Comparison of ENCODE assay signal across 8 mouse cellular contexts in the genomic region with DNA sequence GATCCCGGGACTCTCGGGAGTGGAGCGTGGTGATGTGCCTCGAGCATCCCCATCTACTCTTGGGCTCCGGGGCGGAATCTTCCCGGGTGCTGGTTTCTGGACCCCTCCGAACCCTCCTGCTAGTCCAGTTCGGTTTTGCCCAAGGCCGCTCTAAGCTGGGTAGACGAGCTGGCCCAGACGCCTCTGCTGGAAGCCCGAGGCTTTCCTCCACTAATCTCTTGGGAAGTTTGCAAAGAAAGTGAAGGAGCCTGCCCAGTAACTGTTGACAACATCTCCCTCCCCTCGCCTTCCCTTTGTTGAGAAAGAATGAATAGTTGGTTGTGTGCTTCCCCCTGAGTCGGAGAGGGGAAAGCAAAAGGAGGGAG.
DNase-seq lines count a peak whose midpoint lies in the region; ATAC-seq and TF ChIP-seq lines count a peak whose summit lies in the region.

No protein-coding gene starts in this region.

- H3K27ac ChIP-seq in bone marrow, adult 2 months (ENCODE audit: control insufficient read depth, insufficient read depth, low read depth, low read length, poor library complexity) = peak overlapping the region; percentile 38; the same call in 1 of the 2 replicates
- H3K27ac ChIP-seq in forebrain, embryonic 14.5 days (ENCODE audit: low read depth, low read length) = peak overlapping the region; percentile 52; the same call in 1 of the 2 replicates
- H3K27ac ChIP-seq in hindbrain, embryonic 11.5 days (ENCODE audit: low read depth, low read length) = peak overlapping the region; percentile 61
- H3K27ac ChIP-seq in midbrain, embryonic 11.5 days (ENCODE audit: low read depth, low read length) = peak overlapping the region; percentile 76
- H3K27ac ChIP-seq in testis, adult 2 months (ENCODE audit: control insufficient read depth, insufficient read depth, low read depth, low read length) = peak overlapping the region; percentile 14; the same call in 1 of the 2 replicates

- no peaks in the 10 kb centered on the region for H3K9me3 ChIP-seq in forebrain, embryonic 14.5 days (replicated peaks; ENCODE audit: control insufficient read depth, low read length)
- H3K9me3 ChIP-seq in hindbrain, embryonic 11.5 days (ENCODE audit: control insufficient read depth, low read length) = no peaks in the 10 kb centered on the region
- H3K9me3 ChIP-seq in midbrain, embryonic 11.5 days (ENCODE audit: control insufficient read depth, low read length) = no peaks in the 10 kb centered on the region

- peak; percentile 31; the same call in 1 of the 2 replicates for ATAC-seq in frontal cortex, adult (ENCODE audit: low TSS enrichment)
- ATAC-seq in forebrain, embryonic 14.5 days = peak; percentile 73
- ATAC-seq in hindbrain, embryonic 11.5 days (ENCODE audit: low FRiP score) = peak; percentile 76
- ATAC-seq in midbrain, embryonic 11.5 days (ENCODE audit: low FRiP score) = peak; percentile 77

- 0 out of 2 replicates have a peak, but pooled peaks cover 3% of the 10 kb centered on the region for H3K27me3 ChIP-seq in forebrain, embryonic 14.5 days (replicated peaks; ENCODE audit: control insufficient read depth, insufficient read depth, low read length)
- H3K27me3 ChIP-seq in hindbrain, embryonic 11.5 days (ENCODE audit: control insufficient read depth, insufficient read depth, low read length) = peaks cover 6% of the 10 kb centered on the region; the same call in 1 of the 2 replicates
- H3K27me3 ChIP-seq in midbrain, embryonic 11.5 days (ENCODE audit: control insufficient read depth, insufficient read depth, low read length) = peaks cover 2% of the 10 kb centered on the region
- H3K27me3 ChIP-seq in testis, adult 2 months (ENCODE audit: control insufficient read depth, insufficient read depth, low read length) = no peaks in the 10 kb centered on the region; the same call in 1 of the 2 replicates

- H3K36me3 ChIP-seq in forebrain, embryonic 14.5 days (ENCODE audit: control insufficient read depth, insufficient read depth, low read length) = no peaks in the 10 kb centered on the region
- H3K36me3 ChIP-seq in hindbrain, embryonic 11.5 days (ENCODE audit: control insufficient read depth, insufficient read depth, low read length) = no peaks in the 10 kb centered on the region
- H3K36me3 ChIP-seq in midbrain, embryonic 11.5 days (ENCODE audit: control insufficient read depth, insufficient read depth, low read length) = no peaks in the 10 kb centered on the region
- no peaks in the 10 kb centered on the region for H3K36me3 ChIP-seq in testis, adult 2 months (ENCODE audit: control insufficient read depth, insufficient read depth, low read length)

- H3K4me2 ChIP-seq in forebrain, embryonic 14.5 days (ENCODE audit: low read length) = peak overlapping the region; percentile 94
- H3K4me2 ChIP-seq in hindbrain, embryonic 11.5 days (replicated peaks; ENCODE audit: low read depth, low read length) = peak overlapping the region; percentile 82
- peak overlapping the region; percentile 87 for H3K4me2 ChIP-seq in midbrain, embryonic 11.5 days

- H3K4me3 ChIP-seq in bone marrow, adult 2 months (replicated peaks; ENCODE audit: control insufficient read depth, low read depth, low read length) = peak overlapping the region; percentile 78
- peak overlapping the region; percentile 55 for H3K4me3 ChIP-seq in forebrain, embryonic 14.5 days (ENCODE audit: low read depth, low read length)
- peak overlapping the region; percentile 61 for H3K4me3 ChIP-seq in hindbrain, embryonic 11.5 days (ENCODE audit: low read depth, low read length)
- H3K4me3 ChIP-seq in midbrain, embryonic 11.5 days (ENCODE audit: low read depth, low read length) = peak overlapping the region; percentile 67
- peak overlapping the region; percentile 84 for H3K4me3 ChIP-seq in testis, adult 2 months (ENCODE audit: control insufficient read depth, low read depth, low read length)

- 2% methylated on average over 15 of the region's 15 CpGs for WGBS in bone marrow, adult 2 months
- 0% methylated on average over 15 of the region's 15 CpGs for WGBS in forebrain, embryonic 14.5 days
- 0% methylated on average over 15 of the region's 15 CpGs for WGBS in hindbrain, embryonic 11.5 days
- WGBS in midbrain, embryonic 11.5 days = 0% methylated on average over 15 of the region's 15 CpGs

- H3K4me1 ChIP-seq in bone marrow, adult 2 months (ENCODE audit: control insufficient read depth, insufficient read depth, low read length) = no peaks in the 10 kb centered on the region; the same call in 1 of the 2 replicates
- peaks cover 3% of the 10 kb centered on the region; the same call in 1 of the 2 replicates for H3K4me1 ChIP-seq in forebrain, embryonic 14.5 days (ENCODE audit: control insufficient read depth, insufficient read depth, low read length)
- H3K4me1 ChIP-seq in hindbrain, embryonic 11.5 days (replicated peaks; ENCODE audit: control insufficient read depth, insufficient read depth, low read length) = peaks cover 2% of the 10 kb centered on the region
- peaks cover 11% of the 10 kb centered on the region; the same call in 1 of the 2 replicates for H3K4me1 ChIP-seq in midbrain, embryonic 11.5 days (ENCODE audit: control insufficient read depth, insufficient read depth, low read length)
- peaks cover 20% of the 10 kb centered on the region for H3K4me1 ChIP-seq in testis, adult 2 months (ENCODE audit: control insufficient read depth, insufficient read depth, low read length)

- no peak for TF ChIP-seq POLR2A in bone marrow, adult 2 months (IDR thresholded peaks at IDR 0.05; ENCODE audit: borderline replicate concordance, control insufficient read depth, low read depth, low read length)
- no peak for TF ChIP-seq POLR2A in testis, adult 2 months (IDR thresholded peaks at IDR 0.05; ENCODE audit: control insufficient read depth, low read depth, low read length)

- DNase-seq in frontal cortex, postnatal 14 days (ENCODE audit: low spot score in 2 of 2) = no peak
- peak; percentile 68 for DNase-seq in forebrain, embryonic 14.5 days (ENCODE audit: low spot score)
- DNase-seq in hindbrain, embryonic 11.5 days (ENCODE audit: low spot score) = peak; percentile 74
- DNase-seq in left cerebral cortex, postnatal 4 days = peak; percentile 37
- peak; percentile 98 for DNase-seq in midbrain, embryonic 11.5 days (ENCODE audit: low spot score, missing footprints)

- peak overlapping the region; percentile 74 for H3K9ac ChIP-seq in forebrain, embryonic 14.5 days (ENCODE audit: low read length)
- peak overlapping the region; percentile 75 for H3K9ac ChIP-seq in hindbrain, embryonic 11.5 days (ENCODE audit: low read depth, low read length)
- H3K9ac ChIP-seq in midbrain, embryonic 11.5 days (ENCODE audit: low read length) = peak overlapping the region; percentile 89

- intact Hi-C loops in left cerebral cortex, postnatal 4 days (cut with DNase I) = no loop called here

- TF ChIP-seq CTCF in bone marrow, adult 2 months (IDR thresholded peaks at IDR 0.05; ENCODE audit: control insufficient read depth, insufficient read depth, low read length) = no peak
- no peak for TF ChIP-seq CTCF in testis, adult 2 months (IDR thresholded peaks at IDR 0.05; ENCODE audit: control insufficient read depth, insufficient read depth, insufficient replicate concordance, low read depth, low read length)

Comparison
In these comparisons a context has a peak if more than half of its experiments do, and no peak if none do; other contexts are left out.
1. DNase-seq: peak in forebrain, embryonic 14.5 days (single experiment), hindbrain, embryonic 11.5 days (single experiment), left cerebral cortex, postnatal 4 days (single experiment) and midbrain, embryonic 11.5 days (single experiment); none in frontal cortex, postnatal 14 days (0 of 2).
2. H3K27ac ChIP-seq: peak in every context shown above with its lines; median percentile 76 in midbrain, embryonic 11.5 days; 61 in hindbrain, embryonic 11.5 days; 52 in forebrain, embryonic 14.5 days; 38 in bone marrow, adult 2 months; 14 in testis, adult 2 months.
3. Peak in every context shown above with its lines, with median percentiles within 50 percentile points of each other: ATAC-seq, H3K4me3 ChIP-seq, H3K4me2 ChIP-seq and H3K9ac ChIP-seq.